Mouse (Mus musculus) adrenal gland, adult (tissue): ENCODE measurements around the gene Ttll8.
A peak's percentile ranks its signal among the peaks of the same experiment; 100 is the strongest.

Experiments used
- DNase-seq, 2 experiments: peaks; one replicate each; pipeline ENCODE4 v3.0.0; 2022 to 2023; ENCODE audit warnings: low spot score in 1 of 2; ENCODE audit not compliant: inconsistent age in 2 of 2

The Ttll8 gene

DNA sequence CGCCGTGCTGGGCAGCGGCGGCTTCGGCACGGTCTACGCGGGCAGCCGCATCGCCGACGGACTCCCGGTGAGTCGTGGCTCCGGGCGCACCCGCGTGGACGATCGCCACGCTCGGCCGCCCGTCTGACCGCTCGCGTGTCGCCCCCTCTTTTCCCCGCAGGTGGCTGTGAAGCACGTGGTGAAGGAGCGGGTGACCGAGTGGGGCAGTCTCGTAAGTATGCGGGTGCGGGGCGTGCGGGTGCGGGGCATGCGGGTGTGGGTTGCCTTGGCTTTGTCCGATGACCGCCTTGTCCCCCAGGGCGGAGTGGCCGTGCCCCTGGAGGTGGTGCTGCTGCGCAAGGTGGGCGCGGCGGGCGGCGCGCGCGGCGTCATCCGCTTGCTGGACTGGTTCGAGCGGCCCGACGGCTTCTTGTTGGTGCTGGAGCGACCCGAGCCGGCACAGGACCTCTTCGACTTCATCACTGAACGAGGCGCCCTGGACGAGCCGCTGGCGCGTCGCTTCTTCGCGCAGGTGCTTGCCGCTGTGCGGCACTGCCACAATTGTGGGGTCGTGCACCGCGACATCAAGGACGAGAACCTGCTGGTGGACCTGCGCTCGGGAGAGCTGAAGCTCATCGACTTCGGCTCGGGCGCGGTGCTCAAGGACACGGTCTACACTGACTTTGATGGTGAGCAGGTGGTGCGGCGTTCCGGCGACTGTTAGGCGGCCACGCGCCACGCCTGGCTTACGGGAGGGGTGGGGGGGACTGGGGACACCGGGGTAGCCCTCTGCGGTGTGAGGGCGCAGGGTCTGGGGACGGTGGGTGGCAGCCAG is 91.1 kb downstream of the Ttll8 start:
- peak; percentile 79 to 92 for DNase-seq

DNA sequence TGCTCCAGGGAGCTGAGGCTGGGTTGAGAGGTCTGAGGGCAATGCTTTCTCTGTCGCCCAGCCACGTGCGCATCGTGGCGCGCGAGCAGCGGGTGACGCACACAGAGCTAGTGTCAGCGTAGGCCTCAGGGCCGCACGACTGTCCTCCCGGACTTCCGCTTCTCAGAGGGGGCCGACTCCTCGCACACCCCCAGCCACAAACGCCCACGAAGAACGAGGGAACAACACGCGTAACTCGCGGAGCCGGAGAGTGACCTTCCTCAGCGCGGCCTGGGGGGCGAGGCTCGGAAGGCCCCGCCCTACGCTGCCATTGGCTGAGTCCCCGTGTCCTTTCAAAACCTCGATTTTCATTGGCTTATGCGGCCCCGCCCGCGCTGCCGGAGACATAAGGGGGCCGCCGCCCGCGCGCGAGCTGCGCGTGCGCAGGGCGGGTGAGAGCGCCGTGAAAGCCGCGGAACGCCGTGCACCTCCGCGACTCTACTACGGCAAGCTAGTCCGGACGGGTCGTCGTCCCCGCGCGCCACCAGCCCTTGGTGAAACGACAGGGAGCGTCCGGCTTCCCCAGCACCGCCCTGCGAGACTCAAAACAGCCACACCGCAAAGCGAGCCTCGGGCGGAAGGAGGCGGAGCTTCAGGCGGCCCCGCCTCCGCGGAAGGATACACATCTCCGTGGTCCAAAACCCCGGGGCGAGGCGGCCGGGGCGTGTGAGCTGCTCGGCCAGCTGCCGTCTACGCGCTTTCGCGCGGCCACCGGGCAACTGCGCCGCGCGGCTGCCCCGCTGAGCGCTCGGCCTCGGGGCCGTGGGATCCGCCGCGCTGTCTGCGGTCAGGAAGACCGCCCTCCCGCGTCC is 92.2 kb downstream of the Ttll8 start, which contains the start of gene Pim3:
Gene Pim3 (plus strand): TSS at position 415 of the 851 bp plus-strand sequence.
- DNase-seq = peak; percentile 99

DNA sequence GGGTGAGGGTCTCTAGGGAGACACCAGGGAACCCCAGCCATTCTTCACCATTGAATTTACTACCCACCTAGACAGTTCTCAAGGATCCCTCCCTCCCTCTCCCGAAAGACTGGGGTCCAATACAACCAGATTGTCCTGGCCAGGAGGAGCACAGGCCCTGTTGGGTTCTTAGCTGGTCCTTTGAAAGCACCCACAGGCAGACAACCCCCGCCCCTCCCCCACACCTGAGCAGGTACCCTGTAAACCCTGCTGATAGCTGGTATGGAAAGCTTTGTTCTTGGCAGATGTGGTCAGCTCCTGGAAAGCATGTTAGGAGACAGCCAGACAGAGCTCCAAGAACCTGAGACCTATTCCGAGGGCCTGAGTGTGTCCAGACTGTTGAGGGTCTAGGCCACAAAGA is 93.4 kb downstream of the Ttll8 start:
- DNase-seq = no peak

DNA sequence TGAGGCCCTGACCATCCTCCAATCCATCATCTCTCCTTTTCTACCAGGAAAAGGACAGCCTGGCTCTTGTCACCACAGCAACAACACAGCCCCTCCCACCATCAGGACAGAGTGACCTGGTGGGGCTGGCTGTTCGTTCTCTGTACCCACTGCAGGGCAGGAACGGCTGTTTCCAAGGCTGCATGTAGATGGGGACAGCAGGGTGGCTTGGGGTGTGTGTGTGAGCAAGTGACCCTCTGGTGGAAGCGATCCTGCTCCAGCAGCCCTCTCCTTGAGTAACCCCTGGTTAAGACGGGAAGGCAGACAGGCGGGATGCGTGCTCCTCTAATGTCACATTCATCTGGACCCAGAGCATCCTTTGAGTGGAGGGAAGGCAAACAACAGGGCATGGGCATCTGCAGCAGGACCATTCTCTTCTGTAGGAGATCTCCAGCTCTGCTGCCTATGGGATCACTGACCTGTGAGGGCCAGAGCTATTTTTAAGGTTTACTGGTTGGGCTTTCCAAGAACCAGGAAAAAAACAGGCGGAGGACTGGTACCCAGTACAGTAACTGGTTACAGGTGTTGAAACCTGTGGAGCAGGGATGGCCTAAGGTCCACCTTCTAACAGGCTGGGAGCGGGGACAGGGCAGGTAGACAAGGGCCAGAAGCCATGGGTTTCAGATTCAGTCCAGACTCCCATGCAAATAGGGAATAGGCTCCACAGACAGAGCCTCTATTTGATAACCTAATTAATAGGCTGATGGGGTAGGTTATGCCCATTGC is 94.8 kb downstream of the Ttll8 start:
- DNase-seq = peak in 1 of 2 experiments; percentile 63

DNA sequence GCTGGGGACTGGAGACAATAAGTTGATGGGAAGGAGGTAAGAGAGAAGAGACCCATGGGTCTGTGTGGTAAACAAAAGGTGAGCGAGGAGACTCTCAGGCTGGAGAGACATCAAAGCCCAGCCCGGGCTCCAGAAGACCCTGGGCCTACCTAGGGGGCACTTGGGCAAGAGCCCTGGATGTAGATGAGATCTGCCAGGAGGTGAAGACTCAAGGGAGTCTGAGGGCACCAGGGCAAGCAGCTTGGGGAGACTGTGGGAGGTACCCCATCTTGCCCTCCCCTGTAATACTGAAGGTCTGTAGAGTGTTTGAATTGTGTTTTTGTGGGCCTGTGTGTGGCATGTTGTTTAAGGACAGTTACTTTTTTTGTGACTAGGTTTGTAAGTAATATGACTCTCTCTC is 95.5 kb downstream of the Ttll8 start:
- DNase-seq = no peak

DNA sequence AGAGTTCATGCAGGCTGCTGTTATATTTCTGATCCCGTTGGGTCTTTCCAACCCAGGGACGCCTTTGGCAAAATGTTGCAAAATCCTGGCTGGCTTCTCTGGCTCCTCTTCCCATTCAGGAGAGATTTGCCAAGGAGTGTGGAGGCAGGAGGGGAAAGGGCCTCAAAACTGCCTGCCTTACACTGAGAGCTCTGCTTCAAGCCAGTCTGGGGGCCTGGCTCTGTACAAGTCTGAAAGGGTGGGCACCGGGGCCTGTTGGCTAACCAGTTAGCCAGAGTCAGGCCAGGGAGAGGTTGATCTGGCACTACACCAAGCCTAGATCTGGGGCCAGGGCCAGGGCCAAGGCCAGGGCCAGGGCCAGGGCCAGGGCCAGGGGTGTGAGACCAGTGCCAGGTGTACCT is 96.1 kb downstream of the Ttll8 start:
- DNase-seq = peak in 1 of 2 experiments; percentile 85

DNA sequence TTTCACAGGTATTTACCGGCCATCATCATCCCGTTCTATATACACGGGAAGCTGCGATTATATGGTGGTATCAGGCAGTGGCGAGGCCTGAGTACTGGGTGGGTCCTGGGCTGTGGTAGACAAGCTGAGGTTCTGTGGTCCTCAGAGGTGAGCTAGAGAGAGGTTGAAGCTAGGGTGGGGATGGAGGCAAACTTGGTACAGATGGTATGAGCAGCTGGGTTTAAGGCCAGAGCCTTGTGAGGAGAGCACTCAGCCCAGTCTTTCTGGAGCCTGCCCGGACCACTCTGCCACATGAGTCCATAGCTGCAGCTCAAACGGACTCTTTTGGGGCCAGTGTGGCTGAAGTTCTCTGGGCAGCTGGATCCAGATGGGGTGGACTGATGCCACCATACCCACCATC is 96.9 kb downstream of the Ttll8 start:
- no peak for DNase-seq

DNA sequence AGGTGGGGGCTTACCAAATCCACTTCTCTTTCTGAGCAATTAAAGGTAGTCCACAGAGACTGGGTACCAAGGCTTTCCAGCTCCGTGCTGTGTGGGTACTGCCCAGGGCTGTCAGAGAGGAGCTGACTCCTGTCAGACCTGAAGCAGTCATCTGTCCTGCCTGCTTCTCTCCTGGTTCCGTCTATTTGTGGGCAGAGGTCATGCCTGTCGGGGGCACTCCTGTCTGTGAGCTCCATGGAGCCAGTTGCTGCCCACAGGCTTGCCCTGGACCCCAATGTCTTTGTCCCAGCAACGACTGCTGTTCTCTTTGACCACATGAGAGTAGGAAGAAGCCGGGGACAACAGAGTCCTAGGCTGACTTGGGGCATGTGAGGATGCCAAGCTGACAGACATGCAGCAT is 97.6 kb downstream of the Ttll8 start:
- DNase-seq = no peak

DNA sequence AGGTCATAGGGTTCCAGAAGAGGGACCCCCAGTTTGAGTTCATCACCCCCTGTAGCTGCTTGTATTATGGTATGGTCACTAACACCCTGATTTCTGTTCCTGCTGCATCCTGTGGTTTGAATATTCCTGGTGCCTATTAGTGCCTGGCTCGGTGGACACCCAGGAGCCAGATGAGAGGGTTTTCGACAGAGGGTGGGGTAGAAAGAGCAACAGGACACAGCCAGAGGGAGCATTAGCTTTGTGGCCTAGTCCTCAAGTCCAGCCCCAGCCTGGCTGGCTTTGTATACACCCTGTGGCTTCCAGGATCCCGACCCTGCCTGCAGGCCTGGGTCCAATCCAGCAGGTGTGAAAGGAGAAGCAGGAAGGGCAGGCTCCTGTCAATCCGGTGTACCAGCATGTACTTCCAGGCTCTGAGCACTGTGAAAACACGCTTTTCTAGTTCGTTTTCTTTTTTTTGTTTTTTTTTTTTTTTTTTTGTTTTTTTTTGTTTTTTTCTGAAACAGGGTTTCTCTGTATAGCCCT is 98.3 kb downstream of the Ttll8 start:
- no peak for DNase-seq

DNA sequence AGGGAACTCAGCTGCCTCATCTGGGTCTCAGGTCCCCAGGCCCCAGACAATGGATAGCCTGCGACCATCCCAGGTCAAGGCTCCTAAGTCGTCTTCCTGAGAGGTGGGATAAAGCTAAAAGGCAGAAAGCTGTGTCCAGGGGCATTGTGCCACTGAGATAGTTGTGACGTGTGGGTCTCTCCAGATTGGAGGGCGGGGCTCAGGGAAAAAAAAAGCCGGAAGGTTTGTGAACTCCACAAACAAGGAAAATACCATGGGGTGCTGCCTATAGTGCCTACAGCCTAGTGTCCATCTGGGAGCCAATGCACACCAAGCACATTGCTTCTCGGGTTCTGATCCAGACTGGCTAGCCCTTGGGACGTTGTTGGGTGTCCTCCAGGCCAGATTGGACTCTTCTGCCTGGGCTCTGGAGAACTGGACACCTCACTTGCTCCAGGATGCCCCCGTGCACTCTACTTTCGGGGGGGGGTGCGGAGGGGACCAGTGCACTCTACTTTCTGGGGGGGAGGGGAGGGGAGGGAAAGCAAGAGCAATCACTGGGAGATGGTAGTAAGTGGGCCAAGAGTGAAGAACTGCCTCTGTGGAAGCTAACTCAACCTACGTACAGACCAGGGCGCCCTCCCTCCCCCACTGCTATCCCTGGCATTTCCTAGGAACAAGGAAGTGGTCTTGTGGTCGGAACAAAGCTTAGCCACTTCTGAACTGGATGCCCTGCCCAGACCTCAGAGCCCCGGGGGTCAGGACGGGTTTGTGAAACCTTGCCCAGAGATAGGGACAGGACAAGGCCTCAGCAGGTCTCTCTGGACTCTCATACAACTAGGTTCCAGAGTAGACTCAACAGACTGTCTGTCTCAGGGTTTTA is 99.0 kb downstream of the Ttll8 start:
- DNase-seq = peak in 1 of 2 experiments; percentile 58

DNA sequence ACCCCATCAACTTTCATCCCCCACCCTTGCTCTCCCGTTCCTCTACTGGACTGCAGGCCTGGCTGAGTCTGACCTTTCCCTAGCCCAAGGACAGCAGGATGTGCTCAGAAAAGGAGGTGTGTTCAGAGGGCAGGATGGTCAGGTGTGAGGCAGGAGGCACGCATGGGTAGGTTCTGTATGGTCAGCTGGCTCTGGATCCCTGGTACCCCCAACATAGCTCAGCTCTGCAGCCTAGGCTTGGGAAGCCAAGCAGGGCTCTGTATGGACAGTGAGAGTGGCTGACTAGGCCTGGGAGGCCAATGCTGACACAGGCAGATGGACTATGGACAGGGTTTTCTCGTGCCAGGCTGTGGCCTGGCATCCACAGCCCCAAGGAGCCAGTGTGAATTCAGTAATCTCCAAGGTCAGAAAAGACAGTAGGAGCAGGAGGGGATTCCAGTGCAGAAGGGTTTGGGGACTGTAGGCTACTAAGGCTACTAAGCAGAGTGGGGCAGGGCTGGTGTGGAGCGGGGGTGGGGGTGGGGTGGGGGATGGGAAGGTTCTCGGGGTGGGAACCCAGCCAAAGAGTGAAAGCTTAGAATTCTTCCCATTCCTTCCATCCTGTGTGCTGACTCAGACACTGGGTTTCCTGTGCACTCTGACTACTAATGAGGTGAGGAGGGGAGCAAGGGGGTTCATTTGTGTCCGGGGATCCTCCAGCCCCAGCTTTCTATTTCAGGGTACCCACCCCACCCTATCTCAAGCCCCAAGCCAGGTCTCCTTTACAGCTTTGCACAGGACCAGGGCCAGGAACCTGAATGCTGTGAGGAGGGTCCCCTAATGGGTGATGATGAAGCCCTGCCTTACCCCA is 99.9 kb downstream of the Ttll8 start:
- DNase-seq = peak in 1 of 2 experiments; percentile 73

DNA sequence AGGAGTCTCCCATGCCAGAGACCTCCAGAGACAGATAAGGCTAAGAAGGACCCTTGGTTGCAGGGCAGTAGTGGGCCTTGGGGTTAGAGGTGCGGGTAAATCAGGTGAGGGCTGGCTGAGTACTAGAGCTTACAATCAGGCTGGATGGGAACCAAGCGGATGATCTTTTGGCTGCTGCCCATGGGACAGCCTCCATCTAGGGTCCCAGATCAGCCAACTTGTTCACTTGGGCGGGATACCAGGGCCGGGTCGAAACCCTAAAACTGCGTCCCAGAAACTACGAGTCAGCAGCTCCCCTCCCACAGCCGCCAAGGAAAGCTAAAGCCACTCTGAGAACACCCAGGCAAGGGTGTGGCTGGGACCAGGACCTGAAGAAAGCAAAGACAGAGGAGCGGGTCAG is 101.1 kb downstream of the Ttll8 start:
- DNase-seq = no peak

DNA sequence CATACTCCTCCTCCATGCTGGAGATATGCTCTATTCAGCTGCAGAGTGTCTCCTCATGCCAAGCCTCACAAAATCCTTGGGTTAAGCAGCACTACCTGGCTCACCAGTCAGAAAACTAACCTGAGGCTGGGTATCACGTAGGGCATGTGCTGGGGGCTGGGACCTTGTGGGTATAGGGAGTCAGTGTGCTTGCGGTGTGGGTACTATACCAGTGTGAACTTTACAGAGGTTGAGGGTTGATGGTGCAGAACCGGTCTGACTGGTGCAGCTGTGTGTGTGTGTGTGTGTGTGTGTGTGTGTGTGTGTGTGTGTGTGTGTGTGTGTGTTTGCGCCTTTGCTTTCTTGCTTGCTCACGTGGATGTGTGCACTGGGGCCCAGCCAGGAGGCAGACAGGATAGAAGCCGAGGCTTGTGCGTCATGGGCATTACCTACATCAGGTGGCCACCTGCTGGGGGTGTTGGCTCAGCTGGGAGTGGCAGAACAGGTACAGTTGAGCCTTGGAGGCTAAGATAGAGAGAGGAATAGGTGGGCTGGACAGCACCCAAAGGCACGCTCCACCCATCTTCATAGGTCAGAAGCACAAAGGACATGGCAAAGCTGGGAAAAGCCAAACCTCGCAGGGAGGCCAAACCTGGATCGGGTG is 102.6 kb downstream of the Ttll8 start:
- no peak for DNase-seq

DNA sequence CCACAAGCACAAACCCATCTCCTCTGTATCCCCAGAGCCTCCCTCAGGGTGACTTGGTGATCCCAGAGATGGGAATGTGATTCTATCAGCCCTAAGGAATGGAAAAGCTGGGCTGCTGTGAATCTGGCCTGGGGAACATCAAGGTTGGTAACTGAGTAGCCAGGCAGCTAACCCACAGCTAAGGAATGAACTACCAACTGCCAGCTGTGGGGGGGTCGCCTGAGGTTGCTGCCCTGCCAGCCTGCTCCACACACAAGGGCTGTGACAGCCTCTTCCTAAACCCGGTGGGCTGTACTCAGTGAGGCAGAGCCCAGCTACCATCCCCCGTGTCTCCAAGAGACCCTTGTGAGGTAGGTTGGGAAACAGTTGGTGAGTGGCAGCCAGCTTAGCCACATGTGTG is 103.1 kb downstream of the Ttll8 start:
- DNase-seq = peak in 1 of 2 experiments; percentile 49

DNA sequence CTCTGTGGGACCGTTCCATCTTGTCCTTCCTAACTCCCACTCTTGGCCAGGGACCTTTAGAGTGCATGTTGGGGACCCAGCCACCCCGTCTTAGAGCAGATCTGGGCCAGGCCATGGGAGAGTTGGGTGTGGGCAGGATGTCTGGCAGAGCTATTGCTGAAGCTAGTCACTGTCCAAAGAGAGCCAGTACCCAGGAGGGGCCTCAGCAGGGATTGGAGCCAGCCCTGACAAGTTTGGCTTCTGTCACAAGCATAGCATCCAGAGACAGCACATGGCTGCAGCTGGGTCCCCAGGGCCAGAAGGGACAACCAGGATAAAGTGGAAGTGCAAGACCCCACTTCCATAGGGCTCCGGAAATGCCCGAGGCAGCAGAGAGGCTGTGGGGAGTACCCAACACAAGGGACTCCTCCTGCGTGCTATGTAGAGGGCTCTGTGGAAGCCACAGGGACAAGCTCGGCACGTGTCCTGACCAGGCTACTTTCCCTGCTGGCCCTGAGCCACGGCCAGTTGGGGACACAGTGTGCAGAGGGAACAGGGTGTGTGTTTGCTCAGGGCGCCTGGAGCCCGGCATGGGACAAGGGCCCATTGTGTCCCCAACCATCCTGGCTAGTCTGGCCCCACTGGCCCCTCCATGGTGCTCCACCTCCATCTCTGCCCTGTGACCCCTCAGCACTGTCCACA is 103.9 kb downstream of the Ttll8 start:
- DNase-seq = peak; percentile 94 to 95

DNA sequence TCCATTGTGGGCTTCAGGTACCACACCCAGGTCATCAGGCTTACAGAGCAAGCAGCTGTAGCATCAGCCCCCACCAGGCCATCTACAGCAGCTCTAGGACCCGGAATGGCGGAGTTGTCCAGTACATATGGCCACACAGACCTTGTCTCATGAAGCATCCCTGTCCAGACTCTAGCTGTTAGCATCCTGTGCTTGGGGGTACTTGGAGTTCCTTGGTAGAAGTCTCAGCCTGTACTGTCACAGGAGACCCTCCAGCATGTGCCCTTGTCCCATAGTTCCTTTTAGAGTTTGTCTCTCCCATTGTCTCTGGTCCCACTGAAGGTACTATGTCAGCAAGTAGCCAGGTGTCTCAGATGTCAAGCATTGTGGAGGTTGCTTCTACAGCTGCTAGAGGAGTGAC is 104.6 kb downstream of the Ttll8 start:
- DNase-seq = no peak

DNA sequence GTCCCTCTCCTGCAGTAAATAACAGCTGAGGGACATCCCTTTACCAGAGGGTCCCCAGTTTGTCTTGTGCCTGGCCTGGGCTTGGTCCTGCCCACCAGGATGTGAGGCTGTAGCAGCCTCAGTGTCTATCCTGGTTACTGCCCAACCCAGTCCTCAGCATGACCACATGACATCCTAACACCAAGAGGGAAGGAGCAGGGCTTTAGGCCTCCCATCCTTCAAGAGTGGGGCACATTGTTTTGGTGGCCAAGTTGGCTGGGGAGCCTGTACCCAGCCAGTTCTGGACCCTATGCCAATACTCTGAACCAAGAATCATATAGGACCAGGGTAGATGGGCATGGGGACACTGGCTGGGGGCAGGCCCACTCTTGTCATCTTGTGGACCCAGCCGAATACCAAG is 105.6 kb downstream of the Ttll8 start:
- DNase-seq = no peak

DNA sequence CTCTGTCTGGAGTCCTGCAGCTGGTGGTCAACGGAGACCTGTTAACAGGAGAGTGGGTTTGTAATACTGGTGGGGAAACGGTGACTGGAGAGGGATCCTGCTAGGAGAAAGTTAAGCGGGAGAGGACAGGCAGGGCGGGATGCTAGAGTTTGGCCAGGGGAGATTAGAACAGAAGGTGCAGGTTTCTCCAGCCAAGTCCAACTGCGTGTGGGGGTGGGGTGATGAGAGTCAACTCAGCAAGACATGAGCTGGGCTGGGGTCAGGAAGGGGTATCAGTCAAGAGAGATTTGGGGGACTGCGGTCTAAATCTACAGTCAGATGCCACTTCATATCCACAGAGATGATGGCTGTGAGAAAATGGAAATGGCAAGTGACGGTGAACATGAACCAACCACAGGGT is 109.3 kb downstream of the Ttll8 start:
- no peak for DNase-seq
